Mouse (Mus musculus) CH12.LX (cell line): Measurements from ENCODE around the gene Hps3. TPM values are rescaled to one million over a fixed set of nuclear protein-coding genes. Genes with fewer than 3 reads are reported as not detected.
"Not testable (repeated sequence)": the region's sequence is repeated elsewhere in the genome, so short reads cannot be mapped to it uniquely, and the experiment has no call there.

Source experiments
- DNase-seq: peaks from one replicate; pipeline ENCODE4 v3.0.0-alpha.2; 2013; ENCODE audit errors: extremely low read depth
- H3K27ac ChIP-seq: 2 replicates; pipeline ENCODE4 v1.5.1; 2012; ENCODE audit warnings: low read depth, mild to moderate bottlenecking, control low read depth, moderate library complexity; ENCODE audit not compliant: insufficient read depth
- H3K27me3 ChIP-seq: replicated peaks from 2 replicates; pipeline ENCODE3; 2012; ENCODE audit warnings: inconsistent platforms
- H3K36me3 ChIP-seq, 2 experiments: replicated peaks in 1 of 2; 2 replicates each; pipeline versions ENCODE3 to v1.6.1; 2012; ENCODE audit warnings: inconsistent platforms in 1 of 2, low read length in 1 of 2, mild to moderate bottlenecking in 1 of 2, mixed read lengths in 1 of 2, moderate library complexity in 1 of 2; ENCODE audit not compliant: control insufficient read depth in 1 of 2, insufficient read depth in 1 of 2
- H3K4me1 ChIP-seq, 2 experiments: 2 replicates each; pipeline ENCODE4 v1.6.1; 2012; ENCODE audit warnings: inconsistent platforms in 1 of 2, moderate library complexity in 1 of 2; ENCODE audit not compliant: insufficient read depth in 2 of 2, control insufficient read depth in 1 of 2
- H3K4me2 ChIP-seq: 2 replicates; pipeline ENCODE4 v1.6.1; 2012; ENCODE audit warnings: low read depth, mild to moderate bottlenecking, control low read depth; ENCODE audit not compliant: poor library complexity, insufficient read depth, severe bottlenecking
- H3K4me3 ChIP-seq, 3 experiments: fragments of 150-350 bp in 1 of 3; sonication (generic) in 1 of 3; replicated peaks in 1 of 3; 2 replicates each; pipeline versions ENCODE3 to v1.5.1; 2011 to 2012; ENCODE audit warnings: low read depth in 2 of 3, low read length in 2 of 3, mild to moderate bottlenecking in 2 of 3, moderate library complexity in 2 of 3, control low read depth in 1 of 3, improper control_type of control experiment in 1 of 3, inconsistent platforms in 1 of 3, mixed read lengths in 1 of 3; ENCODE audit not compliant: poor library complexity in 1 of 3
- H3K79me2 ChIP-seq: replicated peaks from 2 replicates; pipeline ENCODE4 v1.6.1; 2012; ENCODE audit warnings: mild to moderate bottlenecking, moderate library complexity; ENCODE audit not compliant: control insufficient read depth, poor library complexity, insufficient read depth, severe bottlenecking; ENCODE audit errors: extremely low read depth
- H3K9ac ChIP-seq: 2 replicates; pipeline ENCODE4 v1.6.1; 2012; ENCODE audit warnings: low read depth, mild to moderate bottlenecking, control low read depth, moderate library complexity; ENCODE audit not compliant: insufficient read depth
- H3K9me3 ChIP-seq: replicated peaks from 2 replicates; pipeline ENCODE3; 2012; ENCODE audit warnings: low read length, inconsistent platforms, mixed read lengths
- BHLHE40 ChIP-seq: IDR thresholded peaks from 2 replicates; pipeline ENCODE4 v1.6.1; 2011; ENCODE audit warnings: mild to moderate bottlenecking, low read depth, low read length, improper control_type of control experiment
- EP300 ChIP-seq: IDR thresholded peaks from 2 replicates; pipeline ENCODE4 v1.6.1; 2011; ENCODE audit warnings: low read length, improper control_type of control experiment
- GABPA ChIP-seq: IDR thresholded peaks from 2 replicates; pipeline ENCODE4 v1.6.1; 2012; ENCODE audit warnings: low read depth, low read length, improper control_type of control experiment, inconsistent platforms; ENCODE audit not compliant: insufficient replicate concordance
- IRF4 ChIP-seq: IDR thresholded peaks from 2 replicates; pipeline ENCODE4 v1.6.1; 2014; ENCODE audit warnings: low read depth, mild to moderate bottlenecking, inconsistent platforms, low read length, improper control_type of control experiment
- MAFK ChIP-seq: IDR thresholded peaks from 2 replicates; pipeline ENCODE4 v1.6.1; 2011; ENCODE audit warnings: low read length, improper control_type of control experiment; ENCODE audit not compliant: insufficient replicate concordance
- MAZ ChIP-seq: IDR thresholded peaks from 2 replicates; pipeline ENCODE4 v1.6.1; 2012; ENCODE audit warnings: low read depth, mild to moderate bottlenecking, inconsistent platforms, low read length, improper control_type of control experiment, moderate library complexity
- MEF2A ChIP-seq: IDR thresholded peaks from 2 replicates; pipeline ENCODE4 v1.6.1; 2014; ENCODE audit warnings: low read depth, mild to moderate bottlenecking, inconsistent platforms, low read length, improper control_type of control experiment, borderline replicate concordance
- POLR2AphosphoS2 ChIP-seq: IDR thresholded peaks from 2 replicates; pipeline ENCODE4 v1.6.1; 2011; ENCODE audit warnings: low read depth, low read length, improper control_type of control experiment
- SIN3A ChIP-seq: IDR thresholded peaks from 2 replicates; pipeline ENCODE4 v1.6.1; 2012; ENCODE audit warnings: low read length, improper control_type of control experiment, inconsistent platforms
- TBP ChIP-seq: conservative IDR thresholded peaks from 2 replicates; pipeline ENCODE4 v1.6.1; 2011; ENCODE audit warnings: low read depth, low read length, improper control_type of control experiment
- TCF12 ChIP-seq: IDR thresholded peaks from 2 replicates; pipeline ENCODE4 v1.6.1; 2014; ENCODE audit warnings: low read depth, mild to moderate bottlenecking, inconsistent platforms, low read length, improper control_type of control experiment
- USF1 ChIP-seq: IDR thresholded peaks from 2 replicates; pipeline ENCODE4 v1.6.1; 2014; ENCODE audit warnings: low read depth, mild to moderate bottlenecking, inconsistent platforms, low read length, improper control_type of control experiment
- dilution Hi-C: fragments of 300-500 bp; cut with MboI; formaldehyde crosslinking; loops from 2 replicates; pipeline ENCODE4 v1.14.3; 2020; ENCODE audit warnings: low sequenced_read_pairs; ENCODE audit not compliant: extremely low pct_unique_long_range_greater_than_20kb, extremely low pct_ligation_motif_present
- in situ Hi-C: fragments of 300-500 bp; cut with MboI; formaldehyde crosslinking; loops from 3 replicates; pipeline ENCODE4 v1.14.3; 2019; ENCODE audit warnings: low sequenced_read_pairs, low pct_ligation_motif_present, low pct_unique_long_range_greater_than_20kb, mixed read lengths
- polyA plus RNA-seq: library from polyadenylated mRNA; unstranded; fragments of >175 nt; gene quantifications from 2 replicates; pipeline ENCODE4 v1.2.1, GENCODE M21; 2012; ENCODE audit warnings: low read depth; ENCODE audit not compliant: insufficient read length
- total RNA-seq, 2 experiments: library from RNA; depleted of rRNA; stranded (reverse); fragments of 300-350 nt in 1 of 2; fragments of >200 nt in 1 of 2; gene quantifications; 2 replicates each; pipeline ENCODE4 v1.2.3; 2012 to 2014

Hps3 gene
- total and polyA plus RNA-seq, 3 experiments = 18.2 to 37.3 (median 31.8) TPM

- 0 out of 2 replicates have a peak, but pooled peaks cover 1% of the 10 kb centered on the region for H3K79me2 ChIP-seq
- TF ChIP-seq MAZ = no peak
- no peak for TF ChIP-seq GABPA
- no peak for TF ChIP-seq MAFK
- TF ChIP-seq EP300 = no peak
- no peak for TF ChIP-seq SIN3A
- TF ChIP-seq POLR2AphosphoS2 = no peak
- TF ChIP-seq, all 38 proteins: peak for 0
- no peak for DNase-seq
- Histone ChIP-seq H3K27ac (no peak overlapping the region), H3K4me2 (no peak overlapping the region), H3K4me3 (no peak overlapping the region), H3K9me3 (no peaks in the 10 kb centered on the region), H3K9ac (no peak overlapping the region), H3K4me1 (no peaks in the 10 kb centered on the region), H3K36me3 (peaks cover 48 to 80% of the 10 kb centered on the region in 2 experiments), H3K27me3 (no peaks in the 10 kb centered on the region)
- in situ Hi-C loops (no loop called here), dilution Hi-C loops (no loop called here)
Measured at GRCm38 (mm10) chr3:20018076-20018475, 17.0 kb downstream of the Hps3 start.

- H3K9me3 ChIP-seq = no peaks in the 10 kb centered on the region
- H3K79me2 ChIP-seq = no peaks in the 10 kb centered on the region
- peaks cover 44 to 77% of the 10 kb centered on the region in 2 experiments for H3K36me3 ChIP-seq
- H3K4me3 ChIP-seq = no peak overlapping the region
- no peak overlapping the region for H3K4me2 ChIP-seq
- DNase-seq = no peak
- TF ChIP-seq MEF2A = no peak
- TF ChIP-seq TCF12 = no peak
- no peak for TF ChIP-seq TBP
- no peak for TF ChIP-seq BHLHE40
- TF ChIP-seq IRF4 = no peak
- TF ChIP-seq USF1 = no peak
- TF ChIP-seq, all 38 proteins: peak for 0
- Histone ChIP-seq H3K4me1 (no peaks in the 10 kb centered on the region), H3K27ac (no peak overlapping the region), H3K27me3 (no peaks in the 10 kb centered on the region), H3K9ac (no peak overlapping the region)
- dilution Hi-C loops (no loop called here), in situ Hi-C loops (no loop called here)
Measured at GRCm38 (mm10) chr3:20014454-20014853, 20.7 kb downstream of the Hps3 start.

- peaks cover 38 to 73% of the 10 kb centered on the region in 2 experiments for H3K36me3 ChIP-seq
- H3K27ac ChIP-seq, H3K9ac ChIP-seq, DNase-seq, H3K27me3 ChIP-seq, dilution Hi-C loops, H3K4me3 ChIP-seq, H3K4me1 ChIP-seq, H3K4me2 ChIP-seq, H3K9me3 ChIP-seq, H3K79me2 ChIP-seq, in situ Hi-C loops: not testable (repeated sequence)
Measured at GRCm38 (mm10) chr3:20010905-20011304, 24.2 kb downstream of the Hps3 start.
